Mouse (Mus musculus): Measurements from ENCODE around the gene 4833427G06Rik.

- TF ChIP-seq CTCF (IDR thresholded peaks at IDR 0.05) (peak; percentile 76), EP300 (IDR thresholded peaks at IDR 0.05) (no peak)
Measured at GRCm38 (mm10) chr9:51136985-51137384, 35.1 kb upstream of the 4833427G06Rik start.

Data from lung, postnatal 0 days (tissue).